Mouse (Mus musculus): Measurements from ENCODE around the gene Hdac6.
A peak's percentile ranks its signal among the peaks of the same experiment; 100 is the strongest.

Hdac6 gene

GRCm38 (mm10) chrX:7947108-7947899 lies at the start of gene Hdac6:
Gene Hdac6 (minus strand): TSS chrX:7947889.
- DNase-seq (ENCODE audit: low read depth, low spot score), result no peak

DNA sequence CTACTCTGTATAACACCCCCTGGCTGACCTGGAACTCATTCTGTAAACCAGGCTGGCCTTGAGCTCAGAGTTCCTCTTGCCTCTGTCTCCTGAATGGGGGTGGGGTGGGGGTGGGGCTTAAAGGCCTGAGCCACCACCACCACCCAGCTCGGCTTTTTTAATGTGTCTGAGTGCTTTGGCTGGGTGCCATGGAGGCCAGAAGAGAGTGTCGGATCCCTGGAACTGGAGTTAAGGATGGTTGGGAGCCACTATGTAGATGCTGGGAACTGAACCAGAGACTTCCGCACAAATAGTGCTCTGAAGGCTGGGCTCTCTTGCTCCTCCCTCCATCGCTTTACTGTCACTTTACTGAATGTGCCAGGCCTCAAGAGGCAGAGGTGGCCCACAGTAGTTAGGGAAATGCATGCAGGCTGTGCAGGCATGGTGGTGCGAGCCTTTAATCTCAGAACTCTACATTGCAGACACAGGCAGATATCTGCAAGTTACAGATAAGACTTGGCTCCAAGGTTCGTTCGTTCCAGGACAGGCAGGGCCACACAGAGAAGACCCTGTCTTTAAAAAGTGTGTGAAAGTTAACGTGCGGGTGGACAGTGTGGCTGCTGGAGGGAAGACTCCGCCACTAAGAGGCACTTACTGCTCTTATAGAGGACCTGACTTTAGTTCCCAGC lies 45.5 kb upstream of the Hdac6 start:
- DNase-seq (ENCODE audit: low read depth, low spot score), result peak; percentile 78

- peak; percentile 74 for DNase-seq (ENCODE audit: low read depth, low spot score)
Measured at GRCm38 (mm10) chrX:7992379-7993067, 44.8 kb upstream of the Hdac6 start.

DNA sequence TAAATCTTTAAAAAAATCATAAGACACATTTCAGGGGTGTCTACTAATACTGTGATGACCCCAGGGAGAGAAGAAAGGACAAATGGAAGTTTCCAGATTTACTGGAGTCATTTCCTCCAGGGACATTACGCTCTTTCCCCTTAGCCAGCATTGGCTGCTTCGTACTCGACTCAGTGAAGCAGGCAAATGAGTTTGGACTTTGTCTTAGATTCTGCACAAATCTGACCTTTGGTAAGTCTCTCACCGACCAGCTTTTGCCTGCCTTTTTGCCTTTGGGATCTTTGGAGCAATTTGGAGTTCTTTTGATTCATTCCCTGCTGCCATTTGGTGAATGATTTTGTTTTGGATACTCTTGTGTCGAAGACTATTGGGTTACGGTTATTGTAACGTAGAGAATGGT lies 33.7 kb upstream of the Hdac6 start:
- no peak for DNase-seq (ENCODE audit: low read depth, low spot score)

- DNase-seq (ENCODE audit: low read depth, low spot score), result peak; percentile 20
Measured at GRCm38 (mm10) chrX:7977892-7978291, 30.2 kb upstream of the Hdac6 start, which contains the start of gene Gata1. Gene Gata1 (minus strand): TSS chrX:7978071.

GRCm38 (mm10) chrX:7971292-7971691 lies 23.6 kb upstream of the Hdac6 start:
- DNase-seq (ENCODE audit: low read depth, low spot score), result no peak

- DNase-seq (ENCODE audit: low read depth, low spot score), result no peak
Measured at GRCm38 (mm10) chrX:7968899-7969298, 21.2 kb upstream of the Hdac6 start.

DNA sequence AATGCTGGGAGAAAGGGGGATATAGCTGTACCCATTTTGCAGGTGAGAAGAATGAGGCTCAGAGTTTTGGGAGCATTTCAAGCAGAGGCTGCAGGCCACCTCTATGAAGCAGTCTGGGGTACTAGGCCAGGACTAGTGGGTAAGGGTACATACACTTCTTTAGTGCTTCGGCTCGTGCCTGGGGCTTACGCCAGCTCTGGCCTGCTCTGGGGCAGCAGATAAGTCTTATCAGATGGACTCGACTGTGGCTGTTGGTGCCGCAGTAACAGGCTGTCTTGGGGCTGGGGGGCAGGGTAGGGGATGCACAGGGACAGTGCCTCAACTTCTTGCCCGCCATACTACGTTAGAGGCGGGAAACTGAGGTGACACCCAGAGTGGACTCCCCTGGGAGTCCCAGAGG lies 20.5 kb upstream of the Hdac6 start:
- no peak for DNase-seq (ENCODE audit: low read depth, low spot score)

DNA sequence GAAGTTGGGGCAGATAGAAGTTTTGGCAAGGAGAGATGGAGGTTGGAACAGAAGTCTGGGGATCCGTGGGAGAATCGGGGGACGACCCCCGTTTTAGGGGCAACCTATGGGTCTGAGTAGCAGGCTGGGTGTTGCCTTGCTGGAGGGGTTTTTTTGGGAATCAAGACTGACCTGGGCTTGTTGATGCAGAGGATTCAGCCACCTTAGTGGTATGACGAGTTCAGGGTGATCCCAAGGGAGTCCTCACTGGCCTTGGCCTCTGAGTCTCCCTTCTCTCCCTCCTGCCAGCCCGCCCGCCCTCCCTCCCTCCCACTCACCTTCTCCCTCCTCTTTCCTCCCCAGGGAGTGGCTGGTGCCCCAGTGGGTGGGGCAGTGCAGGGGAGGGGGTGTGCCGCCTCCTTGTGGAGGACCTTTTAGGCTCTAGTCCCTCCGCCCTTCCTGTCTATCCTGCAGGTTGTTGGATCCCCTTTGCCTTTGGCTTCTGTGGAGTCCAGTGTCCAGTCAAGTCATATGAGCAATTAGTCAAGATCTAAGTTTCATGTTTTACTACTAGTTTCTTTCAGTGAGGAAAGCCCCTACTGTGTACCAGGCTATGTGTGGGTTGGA lies 20.0 kb upstream of the Hdac6 start:
- DNase-seq (ENCODE audit: low read depth, low spot score), result no peak

DNA sequence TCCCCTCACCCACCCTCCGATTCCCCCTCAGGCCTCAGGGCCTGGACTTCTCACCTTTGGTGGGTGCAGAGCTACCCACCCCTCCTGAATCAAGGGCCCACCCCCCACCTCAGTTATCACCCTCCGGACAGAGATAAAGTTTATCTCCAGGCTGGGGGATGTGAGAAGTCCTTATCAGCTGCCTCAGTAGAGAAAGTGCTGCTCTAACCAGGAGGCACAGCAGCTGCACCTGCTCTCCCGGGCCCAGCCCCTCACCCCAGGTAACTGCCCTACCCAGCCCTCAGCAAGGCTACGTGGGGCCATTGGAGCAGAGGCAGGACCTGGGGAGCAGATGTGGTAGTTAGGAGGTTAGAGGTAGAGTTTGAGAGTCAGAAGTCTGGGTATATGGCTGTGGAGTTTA lies 18.5 kb upstream of the Hdac6 start:
- DNase-seq (ENCODE audit: low read depth, low spot score), result no peak

- no peak for DNase-seq (ENCODE audit: low read depth, low spot score)
Measured at GRCm38 (mm10) chrX:7963829-7964626, 16.3 kb upstream of the Hdac6 start.

- DNase-seq (ENCODE audit: low read depth, low spot score), result no peak
Measured at GRCm38 (mm10) chrX:7958868-7959267, 11.2 kb upstream of the Hdac6 start.

GRCm38 (mm10) chrX:7950091-7950490 lies 2.4 kb upstream of the Hdac6 start:
- no peak for DNase-seq (ENCODE audit: low read depth, low spot score)

- peak; percentile 98 for DNase-seq (ENCODE audit: low read depth, low spot score)
Measured at GRCm38 (mm10) chrX:7947900-7948492, 307 bp upstream of the Hdac6 start.

GRCm38 (mm10) chrX:7945618-7946017 lies 2.1 kb downstream of the Hdac6 start:
- DNase-seq (ENCODE audit: low read depth, low spot score), result no peak

GRCm38 (mm10) chrX:7937667-7938066 lies 10.0 kb downstream of the Hdac6 start:
- no peak for DNase-seq (ENCODE audit: low read depth, low spot score)

DNA sequence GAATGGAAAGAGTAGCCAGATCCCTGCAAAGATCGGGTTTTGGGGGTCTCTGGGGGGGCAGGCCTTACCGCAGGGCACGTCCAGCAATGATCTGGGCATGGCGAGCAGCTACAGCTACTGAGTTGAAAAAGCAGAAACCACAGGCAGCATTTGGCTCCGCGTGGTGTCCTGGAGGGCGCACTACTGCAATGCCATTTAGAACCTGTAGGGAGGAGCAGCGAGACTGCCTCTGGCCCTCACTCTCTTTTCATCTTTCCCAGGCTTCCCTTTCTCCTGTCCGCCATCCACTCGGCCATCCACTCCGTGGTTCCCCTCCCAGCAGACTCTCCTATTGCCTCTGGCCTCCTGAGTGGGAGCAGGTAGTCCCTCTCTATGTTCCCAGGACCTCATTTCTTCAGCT lies 10.8 kb downstream of the Hdac6 start:
- DNase-seq (ENCODE audit: low read depth, low spot score), result peak; percentile 63

DNA sequence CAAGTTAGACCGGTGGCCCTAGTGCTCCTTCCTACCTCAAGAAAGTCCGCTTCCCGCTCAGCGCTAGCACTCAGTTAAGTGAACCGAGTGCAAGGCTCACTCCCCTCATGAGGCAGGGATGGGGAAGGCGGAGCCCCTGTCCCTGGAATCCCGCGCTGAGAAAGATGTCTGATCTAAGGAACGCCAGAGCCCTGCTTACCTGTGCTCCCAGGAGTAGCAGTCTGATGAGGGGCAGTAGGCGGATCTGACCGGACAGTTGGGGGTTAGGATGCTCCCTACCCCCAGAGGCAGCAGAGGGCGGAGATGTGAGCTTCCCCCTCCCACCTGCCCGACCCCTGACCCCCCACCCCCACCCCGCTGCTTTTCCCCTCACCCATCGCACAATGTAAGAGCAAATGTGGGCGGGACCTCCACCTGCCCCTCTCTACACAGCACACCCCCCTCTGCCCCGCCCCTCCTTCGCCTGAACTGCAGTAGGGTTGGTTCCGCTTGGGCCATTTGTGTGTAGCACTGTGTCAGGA lies 19.4 kb downstream of the Hdac6 start, which contains the start of gene Eras:
Gene Eras, minus strand, starts transcription at position 338 of the 521 bp plus-strand sequence.
- DNase-seq (ENCODE audit: low read depth, low spot score), result peak; percentile 88

DNA sequence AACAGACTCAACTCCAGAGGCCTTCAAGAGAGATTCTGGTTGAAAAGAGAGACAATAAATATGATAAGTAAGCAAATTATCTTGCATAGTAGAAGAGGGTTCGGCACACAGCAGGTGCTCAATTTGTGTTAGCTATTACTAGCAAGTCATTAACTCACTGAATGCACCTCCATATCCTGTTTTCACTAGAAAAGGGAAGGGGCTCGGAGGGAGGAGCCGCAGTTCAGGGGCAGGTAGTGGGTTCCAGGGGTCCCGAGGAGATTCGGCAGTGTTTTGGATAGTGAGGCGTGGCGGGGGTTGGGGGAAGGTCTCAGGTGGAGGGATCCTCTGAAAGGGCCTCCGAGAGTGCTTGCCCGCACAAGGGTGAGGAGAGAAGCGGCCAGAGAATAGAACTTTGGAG lies 20.6 kb downstream of the Hdac6 start:
- DNase-seq (ENCODE audit: low read depth, low spot score), result peak; percentile 92

DNA sequence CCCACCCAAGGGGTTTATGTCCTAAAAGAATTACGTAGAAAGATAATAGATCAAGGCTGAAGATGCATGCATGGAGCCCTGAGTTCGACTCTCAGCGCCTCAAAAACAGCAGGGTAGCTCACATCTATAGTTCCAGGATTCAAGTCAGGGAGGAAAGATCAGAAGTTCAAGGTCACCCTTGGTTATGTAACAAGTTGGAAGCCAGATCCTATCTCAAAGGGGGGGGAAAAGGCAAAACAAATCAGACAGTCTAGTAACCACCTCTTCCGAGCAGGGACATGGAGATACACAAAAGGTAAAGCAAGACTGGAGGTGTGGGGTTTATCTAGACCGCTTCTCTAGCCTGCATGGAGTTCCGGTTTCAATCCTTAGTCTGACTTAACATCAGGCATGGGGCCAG lies 21.4 kb downstream of the Hdac6 start:
- peak; percentile 93 for DNase-seq (ENCODE audit: low read depth, low spot score)

Measured in R1 (cell line).